10 mouse cellular contexts compared by ENCODE assay signal in the genomic region with DNA sequence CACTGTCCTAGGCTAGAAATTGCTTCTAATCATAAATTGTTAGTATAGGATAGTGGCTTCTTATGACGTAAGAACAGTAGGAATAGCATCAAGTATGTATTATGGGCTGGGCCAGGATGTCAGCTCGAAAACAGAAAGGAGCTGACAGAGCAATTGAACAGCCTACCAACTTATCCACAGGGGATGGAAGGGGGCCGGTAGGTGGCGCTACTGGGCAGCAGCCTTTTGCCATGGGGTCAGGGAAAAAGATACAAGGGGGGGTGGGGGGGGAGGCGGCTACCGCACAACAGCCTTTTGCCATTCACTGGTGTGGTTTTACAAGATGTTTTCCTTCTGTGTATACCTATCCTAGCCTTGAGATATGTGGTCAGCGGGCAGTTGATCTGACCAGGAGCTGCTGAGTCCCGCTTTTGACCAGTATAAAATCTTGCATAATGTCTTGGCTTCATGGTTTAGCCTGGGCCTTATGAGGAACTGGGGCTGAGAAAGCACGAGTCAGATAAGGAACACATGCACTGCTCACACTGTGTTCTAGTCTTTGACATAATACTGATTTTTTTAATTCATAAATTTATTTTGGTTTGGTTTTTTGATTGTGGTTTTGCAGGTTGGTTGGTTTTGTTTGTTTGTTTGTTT. TPM values are rescaled to one million over a fixed set of nuclear protein-coding genes. Genes with fewer than 3 reads are reported as not detected.
A peak's percentile ranks its signal among the peaks of the same experiment; 100 is the strongest.
DNase-seq lines count a peak whose midpoint lies in the region; ATAC-seq and TF ChIP-seq lines count a peak whose summit lies in the region.
"Had no signal": no experiment of that assay in that cellular context is flagged by ENCODE, and none has a peak within 500 bp of the region (broad histone marks: within the 10 kb centered on the region; RNA-seq: fewer than 3 reads in every experiment).

No protein-coding gene starts in this region.

- WGBS in liver, embryonic 14.5 days (ENCODE audit: insufficient replicate concordance): 28% methylated on average over 9 of the region's 9 CpGs

- no peak for TF ChIP-seq EP300 in liver, embryonic 14.5 days (IDR thresholded peaks at IDR 0.05; ENCODE audit: low read depth)

- no peak overlapping the region for H3K27ac ChIP-seq in bone marrow macrophage, adult 2 months (ENCODE audit: insufficient read depth, low read depth, low read length)
- no peak overlapping the region for H3K27ac ChIP-seq in liver, embryonic 14.5 days

- no peak overlapping the region for H3K4me2 ChIP-seq in liver, embryonic 14.5 days (ENCODE audit: low read depth)

- no peaks in the 10 kb centered on the region for H3K9me3 ChIP-seq in liver, embryonic 14.5 days (ENCODE audit: control insufficient read depth, low read length)
- H3K9me3 ChIP-seq: megakaryocyte, embryonic 14.5 days had no signal

- no peaks in the 10 kb centered on the region for H3K4me1 ChIP-seq in bone marrow macrophage, adult 2 months (ENCODE audit: control insufficient read depth, insufficient read depth, low read length)
- H3K4me1 ChIP-seq in liver, embryonic 14.5 days (replicated peaks; ENCODE audit: control insufficient read depth in 2 of 2, insufficient read depth in 2 of 2, low read length in 1 of 2): no peaks in the 10 kb centered on the region
- H3K4me1 ChIP-seq: megakaryocyte, embryonic 14.5 days had no signal

- no peaks in the 10 kb centered on the region for H3K36me3 ChIP-seq in liver, embryonic 14.5 days (replicated peaks; ENCODE audit: control insufficient read depth, insufficient read depth, low read depth)

- peak; percentile 76 for TF ChIP-seq CTCF in bone marrow macrophage, adult 2 months (IDR thresholded peaks at IDR 0.05; ENCODE audit: low read depth, low read length)
- peak; percentile 55 for TF ChIP-seq CTCF in liver, embryonic 14.5 days (IDR thresholded peaks at IDR 0.05; ENCODE audit: low read depth)

- H3K4me3 ChIP-seq in bone marrow macrophage, adult 2 months (ENCODE audit: insufficient read depth, low read length): no peak overlapping the region
- no peak overlapping the region for H3K4me3 ChIP-seq in liver, embryonic 14.5 days (ENCODE audit: insufficient read depth in 1 of 2, low read depth in 2 of 2, low read length in 2 of 2)
- H3K4me3 ChIP-seq: megakaryocyte, embryonic 14.5 days had no signal

- H3K27me3 ChIP-seq in liver, embryonic 14.5 days (ENCODE audit: control insufficient read depth, insufficient read depth, low read length): no peaks in the 10 kb centered on the region

- no peak for TF ChIP-seq POLR2A in bone marrow macrophage, adult 2 months (IDR thresholded peaks at IDR 0.05; ENCODE audit: borderline replicate concordance, low read depth, low read length)

- H3K9ac ChIP-seq in liver, embryonic 14.5 days (replicated peaks): no peak overlapping the region

- peak; percentile 88 for DNase-seq in heart, adult 11 months
- DNase-seq in heart, adult 9 months (ENCODE audit: low spot score in 2 of 2): no peak
- DNase-seq in ovary, postnatal 14 days (ENCODE audit: low spot score): peak; percentile 22
- no peak for DNase-seq in ovary, postnatal 10 days (ENCODE audit: low spot score)
- DNase-seq in liver, embryonic 14.5 days (ENCODE audit: low read depth in 3 of 3, low spot score in 3 of 3): no peak
- no peak for DNase-seq in yolk sac, embryonic 10.5 days (ENCODE audit: low spot score)
- DNase-seq in left cerebral cortex, adult 9 months (ENCODE audit: low spot score in 2 of 2): no peak

- no peak for ATAC-seq in liver, embryonic 14.5 days (ENCODE audit: insufficient read depth)

RNA-seq across cellular contexts. Expression of a gene that starts 10.4 kb away (rescaled TPM):
- not detected in 2 replicates for polyA plus RNA-seq in bone marrow macrophage, adult 2 months (2012; ENCODE audit: insufficient read depth, insufficient read length, missing spikeins)
- not detected in 2 replicates for polyA plus RNA-seq in liver, embryonic 14.5 days (2012; rRNA removed)
- polyA plus RNA-seq in liver, embryonic 14.5 days (2014; fragmentation: Nextera tagmentation; extraction: Ambion mirVana): not detected in 2 replicates

RNA-seq across cellular contexts. Expression of a gene that starts 12.9 kb away (rescaled TPM):
- polyA plus RNA-seq in bone marrow macrophage, adult 2 months (2012; ENCODE audit: insufficient read depth, insufficient read length, missing spikeins): not detected in 2 replicates
- polyA plus RNA-seq in liver, embryonic 14.5 days (2012; rRNA removed): not detected in 2 replicates
- not detected in 2 replicates for polyA plus RNA-seq in liver, embryonic 14.5 days (2014; fragmentation: Nextera tagmentation; extraction: Ambion mirVana)
- polyA plus RNA-seq: heart, embryonic 16.5 days had no signal

RNA-seq across cellular contexts. Expression of a gene that starts 22.1 kb away (rescaled TPM):
- polyA plus RNA-seq in bone marrow macrophage, adult 2 months (2012; ENCODE audit: insufficient read depth, insufficient read length, missing spikeins): not detected in 2 replicates
- not detected in 2 replicates for polyA plus RNA-seq in liver, embryonic 14.5 days (2012; rRNA removed)
- not detected in 2 replicates for polyA plus RNA-seq in liver, embryonic 14.5 days (2014; fragmentation: Nextera tagmentation; extraction: Ambion mirVana)
- polyA plus RNA-seq: heart, embryonic 16.5 days had no signal

RNA-seq across cellular contexts. Expression of a gene that starts 44.5 kb away (rescaled TPM):
- polyA plus RNA-seq in bone marrow macrophage, adult 2 months (2012; ENCODE audit: insufficient read depth, insufficient read length, missing spikeins): not detected in 2 replicates
- polyA plus RNA-seq in liver, embryonic 14.5 days (2012; rRNA removed): 0.02 and 0.11 TPM in 2 replicates
- polyA plus RNA-seq in liver, embryonic 14.5 days (2014; fragmentation: Nextera tagmentation; extraction: Ambion mirVana): not detected in 2 replicates

Comparison
In these comparisons a context has a peak if more than half of its experiments do, and no peak if none do; other contexts are left out.
1. DNase-seq: peak in heart, adult 11 months (single experiment) and ovary, postnatal 14 days (single experiment); none in heart, adult 9 months (0 of 2), ovary, postnatal 10 days (single experiment), liver, embryonic 14.5 days (0 of 3), yolk sac, embryonic 10.5 days (single experiment) and left cerebral cortex, adult 9 months (0 of 2).